Mouse (Mus musculus) natural killer cell, adult 2 months (primary cell): ENCODE measurements around the gene Cpn1.
A peak's percentile ranks its signal among the peaks of the same experiment; 100 is the strongest.
"Not testable (repeated sequence)": the region's sequence is repeated elsewhere in the genome, so short reads cannot be mapped to it uniquely, and the experiment has no call there.

ENCODE experiments used
- DNase-seq, 2 experiments: peaks; one replicate each; pipeline ENCODE4 v3.0.0; 2022; ENCODE audit warnings: low spot score in 2 of 2

Cpn1 gene

DNA sequence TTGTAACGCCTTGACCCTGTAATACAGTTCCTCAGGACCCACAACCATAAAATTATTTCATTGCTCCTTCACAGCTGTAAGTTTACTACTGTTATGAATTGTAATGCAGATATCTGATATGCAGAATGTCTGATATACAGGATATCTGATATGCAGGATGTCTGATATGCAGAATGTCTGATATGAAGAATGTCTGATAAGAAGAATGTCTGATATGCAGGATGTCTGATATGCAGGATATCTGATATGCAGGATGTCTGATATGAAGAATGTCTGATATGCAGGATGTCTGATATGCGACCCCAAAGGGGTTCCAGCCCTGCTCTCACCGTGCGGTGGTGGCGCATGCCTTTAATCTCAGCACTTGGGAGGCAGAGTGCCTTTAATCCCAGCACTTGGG, 4.4 kb downstream of the Cpn1 start:
- no peak for DNase-seq

GRCm38 (mm10) chr19:43980711-43981110, 5.6 kb downstream of the Cpn1 start:
- no peak for DNase-seq

DNA sequence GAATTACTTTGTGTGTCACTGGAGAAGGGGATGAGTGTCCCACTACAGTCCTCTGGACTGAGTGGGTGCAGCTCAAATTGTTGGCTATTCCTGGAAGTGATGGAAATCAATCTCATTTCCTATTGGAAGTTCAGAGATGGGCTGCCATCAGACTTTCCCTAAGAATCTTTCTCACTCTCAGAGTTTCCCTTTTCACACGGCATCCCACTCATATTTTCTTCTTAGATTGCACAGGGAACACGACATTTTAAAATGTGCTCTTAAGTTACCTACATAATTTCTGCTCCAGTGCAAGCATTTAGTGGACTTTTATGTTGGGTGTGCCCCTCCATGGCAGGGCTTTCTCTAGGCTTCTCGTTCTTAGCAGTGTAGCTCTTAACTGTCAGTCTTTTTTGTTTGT, 8.6 kb downstream of the Cpn1 start:
- DNase-seq: no peak

- DNase-seq: no peak
Measured at GRCm38 (mm10) chr19:43976661-43977060, 9.7 kb downstream of the Cpn1 start.

GRCm38 (mm10) chr19:43974221-43974620, 12.1 kb downstream of the Cpn1 start:
- DNase-seq: no peak

DNA sequence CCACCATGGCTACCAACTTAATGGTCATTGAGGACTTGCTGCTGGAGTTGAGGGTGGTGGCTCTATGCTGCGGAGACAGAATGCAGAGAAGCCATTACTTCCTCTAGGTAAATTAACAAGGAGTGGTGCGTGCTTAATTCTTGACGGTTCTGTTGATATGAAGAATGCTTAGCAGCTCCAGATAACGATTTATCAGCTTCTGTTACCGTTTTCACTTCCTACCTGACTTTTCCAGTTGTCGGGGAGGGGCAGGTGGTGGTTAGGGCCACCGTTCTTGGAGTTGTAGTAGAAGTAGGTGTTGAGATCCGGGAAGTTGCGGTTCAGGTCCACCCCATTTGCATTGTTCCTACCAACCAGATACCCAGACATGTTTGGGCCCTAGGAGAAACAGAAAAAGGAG, 12.6 kb downstream of the Cpn1 start:
- no peak for DNase-seq

DNA sequence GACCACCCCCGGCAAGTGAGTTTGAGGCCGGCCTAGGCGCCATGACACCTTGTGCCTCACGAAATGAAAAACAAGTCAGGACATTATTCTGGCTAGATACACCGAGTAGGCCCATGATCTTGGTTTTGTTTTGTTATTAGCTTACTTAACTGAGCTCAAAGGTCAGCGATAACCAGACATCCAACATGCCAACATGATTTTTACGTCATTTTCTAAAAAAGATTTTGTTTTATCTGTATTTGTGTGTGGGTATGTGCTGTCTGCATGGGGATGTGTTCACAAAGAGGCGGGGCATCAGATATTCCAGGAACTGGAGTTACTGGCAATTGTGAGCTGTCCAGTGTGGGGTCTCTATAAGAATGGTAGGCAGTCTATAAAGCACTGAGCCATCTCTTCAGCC, 14.2 kb downstream of the Cpn1 start:
- no peak for DNase-seq

DNA sequence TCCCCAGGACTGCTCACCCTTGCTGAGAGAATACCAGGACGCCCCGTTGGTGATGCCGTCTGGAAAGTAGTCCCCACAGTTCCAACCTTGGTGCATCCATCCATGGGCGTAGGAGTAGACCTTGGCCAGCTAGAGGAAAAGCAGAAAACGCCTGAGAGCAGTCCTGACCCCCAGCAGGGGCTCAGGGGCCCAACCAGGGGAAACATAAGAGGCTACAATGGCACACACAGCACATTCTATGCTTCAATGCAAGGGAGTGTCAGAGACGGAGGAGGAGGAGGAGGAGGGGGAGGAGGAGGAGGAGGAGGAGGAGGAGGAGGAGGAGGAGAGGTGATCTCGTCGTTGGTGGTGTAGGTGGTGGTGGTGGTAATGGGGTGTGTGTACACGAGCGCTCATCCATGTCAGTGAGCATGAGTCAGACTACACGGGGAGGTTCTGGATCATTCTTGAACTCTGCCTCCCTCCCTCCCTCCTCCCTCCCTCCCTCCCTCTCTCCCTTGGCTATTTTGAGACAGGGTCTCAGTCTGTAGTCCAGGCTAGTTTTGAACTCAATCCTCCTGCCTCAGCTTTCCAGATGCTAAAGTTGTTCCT, 17.8 kb downstream of the Cpn1 start:
- no peak for DNase-seq

DNA sequence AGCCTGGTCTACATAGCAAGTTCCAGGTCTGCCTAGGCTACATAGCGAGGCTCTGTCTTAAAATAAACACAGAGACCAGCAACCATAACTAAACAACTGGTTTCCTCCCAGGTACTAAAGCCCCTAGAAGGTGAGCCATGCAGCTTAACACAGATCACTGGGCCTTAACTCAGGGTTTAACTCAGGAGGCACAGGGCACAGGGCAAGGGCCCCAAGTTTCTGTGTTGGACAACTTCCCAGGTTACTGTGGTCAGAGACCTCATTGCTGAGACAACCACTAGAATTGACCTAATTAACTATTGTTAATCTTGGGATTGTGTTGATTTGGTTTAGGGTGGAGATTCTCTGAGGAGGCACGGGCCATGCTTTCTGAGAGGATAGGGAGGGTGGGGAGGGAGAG, 19.9 kb downstream of the Cpn1 start:
- no peak for DNase-seq

DNA sequence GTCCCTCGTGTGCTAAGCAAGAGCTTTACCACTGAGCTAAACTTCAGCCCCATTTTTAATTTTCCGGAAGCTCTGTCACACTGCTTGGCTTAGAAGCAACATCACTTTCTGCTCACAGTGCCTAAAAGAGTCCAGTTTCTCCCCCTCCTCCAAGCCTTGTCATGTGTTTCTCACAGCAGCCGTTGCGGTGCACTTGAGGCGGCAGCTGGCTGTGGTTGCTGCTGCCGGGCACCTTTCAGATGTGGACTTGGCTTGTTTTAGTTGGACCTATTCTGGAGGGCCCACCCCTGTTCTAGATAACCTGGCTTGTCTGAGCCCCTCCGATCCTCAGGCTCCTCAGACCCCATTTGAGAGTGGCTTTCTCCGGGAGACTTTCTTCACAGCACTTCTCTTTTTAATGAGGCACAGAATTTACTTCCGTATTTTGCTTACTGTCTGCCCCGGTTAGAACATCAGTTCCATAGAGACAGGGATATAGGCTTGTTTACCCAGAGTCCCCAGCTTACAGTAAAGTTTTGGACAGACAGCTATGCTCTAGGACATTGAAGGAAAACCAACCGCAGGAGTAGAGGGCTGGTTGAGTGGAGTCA, 20.8 kb downstream of the Cpn1 start:
- DNase-seq: peak; percentile 35 to 36

DNA sequence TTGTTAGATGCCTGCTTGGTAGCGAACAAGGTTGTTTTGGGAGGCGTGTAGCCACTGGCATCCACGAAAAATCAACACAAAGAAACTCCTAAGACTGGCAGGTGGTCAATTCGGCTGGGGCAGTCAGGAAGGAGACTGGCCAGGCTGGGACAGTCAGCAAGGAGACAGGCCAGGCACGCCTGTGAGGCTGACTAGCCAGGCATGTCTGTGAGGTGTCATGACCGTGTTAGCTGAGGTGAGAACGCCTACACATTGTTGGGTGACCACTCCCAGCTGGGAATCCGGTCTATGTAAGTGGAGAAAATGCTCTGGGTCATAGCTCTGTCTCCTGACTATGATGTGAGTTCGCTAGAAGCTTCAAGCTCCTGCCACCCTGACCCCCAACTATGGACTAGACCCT, 23.6 kb downstream of the Cpn1 start:
- DNase-seq: no peak

- DNase-seq: peak in 1 of 2 experiments; percentile 26
Measured at GRCm38 (mm10) chr19:43961185-43961584, 25.2 kb downstream of the Cpn1 start.

DNA sequence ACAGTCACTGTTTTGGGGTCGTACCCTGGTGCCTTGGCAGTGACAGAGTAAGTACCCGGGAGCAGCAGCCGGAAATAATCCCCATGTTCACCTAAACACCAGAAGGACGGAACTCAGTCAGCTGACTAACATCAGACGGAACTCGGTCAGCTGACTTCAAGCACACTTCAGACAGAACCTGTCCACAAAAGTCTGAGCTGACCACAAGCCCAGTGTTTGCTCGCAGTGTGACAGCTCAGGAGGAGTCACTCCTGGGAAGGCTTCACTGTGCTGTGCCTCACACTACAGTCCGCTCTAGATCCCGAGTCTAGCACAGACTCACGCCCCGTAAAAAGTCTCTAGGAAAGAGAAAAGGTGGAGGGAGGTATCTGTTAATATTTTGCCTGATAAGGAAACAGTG, 26.3 kb downstream of the Cpn1 start:
- DNase-seq: no peak

GRCm38 (mm10) chr19:43959162-43959561, 27.2 kb downstream of the Cpn1 start:
- peak; percentile 34 to 57 for DNase-seq

DNA sequence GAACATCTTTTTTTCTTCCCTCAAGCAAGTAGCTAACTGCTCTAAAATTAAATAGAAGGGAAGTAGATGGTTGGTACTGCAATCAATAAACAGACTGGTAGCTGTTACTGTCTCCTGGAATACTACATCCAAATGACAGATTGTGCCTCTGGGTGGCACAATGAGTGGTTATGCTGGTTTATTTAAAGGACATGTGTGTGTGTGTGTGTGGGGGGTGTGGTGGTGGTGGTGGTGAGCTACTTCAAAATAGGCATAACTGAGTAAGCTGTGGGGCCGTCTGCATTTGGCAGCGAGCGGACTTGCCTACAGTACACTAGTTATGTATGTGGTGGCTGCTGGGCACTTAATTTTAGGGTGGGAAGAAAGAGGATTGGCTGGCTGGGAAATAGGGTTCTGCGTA, 28.5 kb downstream of the Cpn1 start:
- no peak for DNase-seq

DNA sequence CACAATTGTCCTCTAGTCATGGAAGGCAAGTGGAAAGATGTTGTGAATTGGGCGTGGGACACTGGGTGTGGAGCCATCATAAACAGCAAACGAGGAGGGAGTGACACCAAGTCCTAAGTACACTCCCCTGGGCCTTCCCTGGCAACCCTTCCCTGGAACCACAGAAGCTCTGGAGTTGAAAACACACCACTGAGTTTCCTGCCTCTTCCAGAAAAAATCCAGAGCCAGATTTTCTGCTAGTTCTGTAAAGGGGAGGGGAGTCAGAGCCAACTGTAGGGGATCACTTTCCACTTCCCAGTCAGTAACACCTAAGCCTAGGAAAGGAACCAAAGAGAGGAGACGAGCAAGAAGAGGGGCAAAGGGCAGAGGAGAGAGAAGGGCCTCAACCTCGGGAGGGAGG, 29.0 kb downstream of the Cpn1 start:
- no peak for DNase-seq

GRCm38 (mm10) chr19:43955266-43955665, 31.1 kb downstream of the Cpn1 start:
- DNase-seq: no peak

- no peak for DNase-seq
Measured at GRCm38 (mm10) chr19:43954864-43955263, 31.5 kb downstream of the Cpn1 start.

GRCm38 (mm10) chr19:43952936-43953335, 33.4 kb downstream of the Cpn1 start:
- DNase-seq: not testable (repeated sequence)

DNA sequence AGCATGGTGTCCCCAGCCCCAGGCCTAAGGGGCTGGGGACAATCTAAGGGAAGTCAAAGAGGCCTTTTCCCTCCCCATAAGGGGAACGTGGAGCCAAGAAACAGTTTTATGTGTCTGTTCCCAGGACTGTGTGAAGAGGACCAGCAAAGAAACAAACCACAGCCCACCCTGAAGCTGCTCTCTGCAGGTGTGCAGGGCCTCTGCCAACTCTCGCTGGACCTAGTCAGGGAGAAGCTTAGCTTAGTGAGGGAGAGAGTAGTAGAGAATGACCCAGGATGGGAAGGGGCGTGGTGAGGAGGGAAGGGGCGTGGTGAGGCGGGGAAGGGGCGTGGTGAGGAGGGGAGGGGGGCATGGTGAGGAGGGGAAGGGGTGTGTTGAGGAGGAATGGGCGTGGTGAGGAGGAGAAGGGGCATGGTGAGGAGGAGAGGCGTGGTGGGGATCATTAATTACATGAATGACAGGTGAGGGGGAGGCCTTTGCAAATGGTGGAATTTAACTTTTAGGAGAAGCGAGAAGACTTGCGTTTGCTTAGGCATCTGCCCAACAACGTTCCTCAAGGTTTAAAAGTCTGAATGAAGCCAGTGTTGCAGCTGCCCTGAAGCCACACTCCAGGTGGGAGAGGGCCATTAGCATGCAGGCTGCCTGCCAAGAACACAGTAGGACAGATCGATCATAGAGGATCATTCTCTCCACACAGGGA, 37.1 kb downstream of the Cpn1 start:
- DNase-seq: no peak

GRCm38 (mm10) chr19:43944566-43944965, 41.8 kb downstream of the Cpn1 start:
- no peak for DNase-seq

- DNase-seq: no peak
Measured at GRCm38 (mm10) chr19:43943076-43943475, 43.3 kb downstream of the Cpn1 start.
